Mouse (Mus musculus): ENCODE measurements around the gene Fut11. TPM values are rescaled to one million over a fixed set of nuclear protein-coding genes. Genes with fewer than 3 reads are reported as not detected.

Fut11 gene
- polyA plus RNA-seq, 1 experiment from 2014 or later: 29.2 TPM

- H3K4me1 ChIP-seq: no peaks in the 10 kb centered on the region
- H3K9me3 ChIP-seq (replicated peaks): no peaks in the 10 kb centered on the region
- H3K4me3 ChIP-seq (replicated peaks): no peak overlapping the region
- 87% methylated on average over 3 of the region's 3 CpGs for WGBS
- ATAC-seq (replicated peaks; ENCODE audit: low FRiP score): no peak
- H3K36me3 ChIP-seq: peaks cover 51% of the 10 kb centered on the region
- H3K4me2 ChIP-seq: no peak overlapping the region
- H3K27ac ChIP-seq: no peak overlapping the region
- H3K27me3 ChIP-seq: no peaks in the 10 kb centered on the region
- H3K9ac ChIP-seq: no peak overlapping the region
These were observed 52.2 kb downstream of the Fut11 start for GRCm38 (mm10) chr14:20746935-20747334.

GRCm38 (mm10) chr14:20748388-20748787 is 53.6 kb downstream of the Fut11 start:
- no peaks in the 10 kb centered on the region for H3K9me3 ChIP-seq (replicated peaks)
- H3K9ac ChIP-seq: no peak overlapping the region
- no peak for ATAC-seq (replicated peaks; ENCODE audit: low FRiP score)
- H3K4me2 ChIP-seq: no peak overlapping the region
- 67% methylated on average over 4 of the region's 4 CpGs for WGBS
- no peak overlapping the region for H3K27ac ChIP-seq
- H3K27me3 ChIP-seq: no peaks in the 10 kb centered on the region
- no peak overlapping the region for H3K4me3 ChIP-seq (replicated peaks)
- no peaks in the 10 kb centered on the region for H3K4me1 ChIP-seq
- peaks cover 50% of the 10 kb centered on the region for H3K36me3 ChIP-seq

- Histone ChIP-seq H3K9ac (no peak overlapping the region), H3K4me1 (no peaks in the 10 kb centered on the region), H3K9me3 (replicated peaks) (no peaks in the 10 kb centered on the region), H3K27me3 (no peaks in the 10 kb centered on the region), H3K4me2 (no peak overlapping the region), H3K4me3 (replicated peaks) (no peak overlapping the region), H3K27ac (no peak overlapping the region), H3K36me3 (peaks cover 48% of the 10 kb centered on the region)
- no peak for ATAC-seq (replicated peaks; ENCODE audit: low FRiP score)
- 87% methylated on average over 4 of the region's 4 CpGs for WGBS
These were observed 54.8 kb downstream of the Fut11 start for GRCm38 (mm10) chr14:20749494-20750051.

GRCm38 (mm10) chr14:20750503-20750902 is 55.7 kb downstream of the Fut11 start:
- Histone ChIP-seq H3K27me3 (no peaks in the 10 kb centered on the region), H3K27ac (peak overlapping the region; percentile 48; the same call in 1 of the 2 replicates), H3K9ac (no peak overlapping the region), H3K9me3 (replicated peaks) (no peaks in the 10 kb centered on the region), H3K4me3 (replicated peaks) (no peak overlapping the region), H3K36me3 (peaks cover 48% of the 10 kb centered on the region), H3K4me1 (no peaks in the 10 kb centered on the region), H3K4me2 (no peak overlapping the region)
- no peak for ATAC-seq (replicated peaks; ENCODE audit: low FRiP score)
- WGBS: 57% methylated on average over 5 of the region's 5 CpGs

Small RNA genes lying within 50 kb of the gene (microRNA-seq; reads per million reads assigned to microRNA genes)
- gene Mir6946: 0.89 reads per million

Other genes with a start within 250 kb of the Fut11 start
- gene Cfap70, start 242.7 kb upstream of the Fut11 start, polyA plus RNA-seq (2015; fragmentation: Nextera tagmentation; extraction: Ambion mirVana): 0.50 and 0.82 TPM in 2 replicates
- 38.3 and 39.9 TPM in 2 replicates for gene Anxa7, start 214.8 kb upstream of the Fut11 start, polyA plus RNA-seq (2015; fragmentation: Nextera tagmentation; extraction: Ambion mirVana)
- 0.63 and 1.0 TPM in 2 replicates for gene Mss51, start 198.1 kb upstream of the Fut11 start, polyA plus RNA-seq (2015; fragmentation: Nextera tagmentation; extraction: Ambion mirVana)
- 43.1 and 44.1 TPM in 2 replicates for gene Ppp3cb, start 148.4 kb upstream of the Fut11 start, polyA plus RNA-seq (2015; fragmentation: Nextera tagmentation; extraction: Ambion mirVana)
- 8.4 and 8.9 TPM in 2 replicates for gene Usp54, start 53.9 kb upstream of the Fut11 start, polyA plus RNA-seq (2015; fragmentation: Nextera tagmentation; extraction: Ambion mirVana)
- gene Myoz1, start 38.4 kb upstream of the Fut11 start, polyA plus RNA-seq (2015; fragmentation: Nextera tagmentation; extraction: Ambion mirVana): 3.2 and 5.9 TPM in 2 replicates
- 2.2 and 3.3 TPM in 2 replicates for gene Synpo2l, start 26.6 kb upstream of the Fut11 start, polyA plus RNA-seq (2015; fragmentation: Nextera tagmentation; extraction: Ambion mirVana)
- 98.3 and 106 TPM in 2 replicates for gene Sec24c, start 20.7 kb upstream of the Fut11 start, polyA plus RNA-seq (2015; fragmentation: Nextera tagmentation; extraction: Ambion mirVana)
- 201 and 215 TPM in 2 replicates for gene Chchd1, start 8.0 kb downstream of the Fut11 start, polyA plus RNA-seq (2015; fragmentation: Nextera tagmentation; extraction: Ambion mirVana)
- gene Zswim8, start 12.6 kb downstream of the Fut11 start, polyA plus RNA-seq (2015; fragmentation: Nextera tagmentation; extraction: Ambion mirVana): 28.7 and 30.6 TPM in 2 replicates
- 27.3 and 31.6 TPM in 2 replicates for gene Ndst2, start 39.6 kb downstream of the Fut11 start, polyA plus RNA-seq (2015; fragmentation: Nextera tagmentation; extraction: Ambion mirVana)
- gene Camk2g, start 99.1 kb downstream of the Fut11 start, polyA plus RNA-seq (2015; fragmentation: Nextera tagmentation; extraction: Ambion mirVana): 39.6 and 48.4 TPM in 2 replicates
- gene Plau, start 141.7 kb downstream of the Fut11 start, polyA plus RNA-seq (2015; fragmentation: Nextera tagmentation; extraction: Ambion mirVana): 10.7 and 12.4 TPM in 2 replicates
- gene Vcl, start 234.4 kb downstream of the Fut11 start, polyA plus RNA-seq (2015; fragmentation: Nextera tagmentation; extraction: Ambion mirVana): 46.4 and 51.3 TPM in 2 replicates